In genomic region chr8:126793657-126794056, GRCm38 (mm10) we compare ENCODE assay signal across 21 mouse cellular contexts.
"Had no signal": no experiment of that assay in that cellular context is flagged by ENCODE, and none has a peak within 500 bp of the region (broad histone marks: within the 10 kb centered on the region; RNA-seq: fewer than 3 reads in every experiment).

No protein-coding gene starts in this region.

- H3K27ac ChIP-seq: kidney, embryonic 15.5 days; limb, embryonic 10.5 days; limb, embryonic 13.5 days; liver, embryonic 12.5 days; liver, embryonic 15.5 days; lung, embryonic 15.5 days; midbrain, embryonic 12.5 days; midbrain, embryonic 15.5 days; neural tube, embryonic 12.5 days; neural tube, embryonic 15.5 days had no signal

- H3K4me2 ChIP-seq: kidney, embryonic 15.5 days; limb, embryonic 13.5 days; liver, embryonic 12.5 days; liver, embryonic 15.5 days; lung, embryonic 15.5 days; midbrain, embryonic 12.5 days; midbrain, embryonic 15.5 days; neural tube, embryonic 12.5 days; neural tube, embryonic 15.5 days had no signal

- H3K9ac ChIP-seq: kidney, embryonic 15.5 days; limb, embryonic 13.5 days; liver, embryonic 12.5 days; liver, embryonic 15.5 days; lung, embryonic 15.5 days; midbrain, embryonic 12.5 days; midbrain, embryonic 15.5 days; neural tube, embryonic 12.5 days; neural tube, embryonic 15.5 days had no signal

- H3K4me3 ChIP-seq: kidney, embryonic 15.5 days; limb, embryonic 10.5 days; limb, embryonic 13.5 days; liver, embryonic 12.5 days; liver, embryonic 15.5 days; lung, embryonic 15.5 days; midbrain, embryonic 12.5 days; midbrain, embryonic 15.5 days; neural tube, embryonic 12.5 days; neural tube, embryonic 15.5 days had no signal

- H3K9me3 ChIP-seq: kidney, embryonic 15.5 days; limb, embryonic 10.5 days; limb, embryonic 13.5 days; liver, embryonic 12.5 days; liver, embryonic 15.5 days; lung, embryonic 15.5 days; midbrain, embryonic 12.5 days; midbrain, embryonic 15.5 days; neural tube, embryonic 12.5 days; neural tube, embryonic 15.5 days had no signal

- H3K36me3 ChIP-seq: kidney, embryonic 15.5 days; limb, embryonic 10.5 days; limb, embryonic 13.5 days; liver, embryonic 12.5 days; liver, embryonic 15.5 days; lung, embryonic 15.5 days; midbrain, embryonic 12.5 days; midbrain, embryonic 15.5 days; neural tube, embryonic 12.5 days; neural tube, embryonic 15.5 days had no signal

- DNase-seq: kidney, postnatal 14 days; kidney, postnatal 4 days; liver; lung, adult 18-20 months; lung, postnatal 10 days; lung, postnatal 36 days; right cerebral cortex, adult 18-20 months; right cerebral cortex, postnatal 14 days; right cerebral cortex, postnatal 4 days; thymus, postnatal 25 days had no signal

- H3K4me1 ChIP-seq: liver, embryonic 12.5 days; midbrain, embryonic 15.5 days had no signal

- H3K27me3 ChIP-seq: kidney, embryonic 15.5 days; limb, embryonic 13.5 days; liver, embryonic 12.5 days; liver, embryonic 15.5 days; lung, embryonic 15.5 days; midbrain, embryonic 12.5 days; midbrain, embryonic 15.5 days; neural tube, embryonic 12.5 days; neural tube, embryonic 15.5 days had no signal

- ATAC-seq: intestine, embryonic 16.5 days; liver, embryonic 12.5 days; midbrain, embryonic 15.5 days had no signal
